Mouse (Mus musculus) forebrain, embryonic 11.5 days (tissue): ENCODE measurements around the gene Mex3d. TPM values are rescaled to one million over a fixed set of nuclear protein-coding genes. Genes with fewer than 3 reads are reported as not detected.
A peak's percentile ranks its signal among the peaks of the same experiment; 100 is the strongest.

Source experiments
- ATAC-seq: fragments of 200-750 bp; cut with Nextera tagmentation; replicated peaks from 2 replicates; pipeline ENCODE4 v1.8.0; 2017; ENCODE audit warnings: moderate TSS enrichment; ENCODE audit not compliant: low FRiP score
- DNase-seq: peaks from one replicate; pipeline ENCODE4 v3.0.0-alpha.2; 2017; ENCODE audit warnings: low spot score
- H3K27ac ChIP-seq: fragments of 300-500 bp; sonication (generic); 2 replicates; pipeline ENCODE4 v1.5.1; 2014; ENCODE audit warnings: low read depth, low read length
- H3K27me3 ChIP-seq: fragments of 300-500 bp; sonication (generic); 2 replicates; pipeline ENCODE4 v1.6.1; 2014; ENCODE audit warnings: mild to moderate bottlenecking, low read length, mixed read lengths; ENCODE audit not compliant: control insufficient read depth, insufficient read depth
- H3K36me3 ChIP-seq: fragments of 300-500 bp; sonication (generic); 2 replicates; pipeline ENCODE4 v1.6.1; 2014; ENCODE audit warnings: mild to moderate bottlenecking, low read length, moderate library complexity, mixed read lengths; ENCODE audit not compliant: control insufficient read depth, insufficient read depth
- H3K4me1 ChIP-seq: fragments of 300-500 bp; sonication (generic); replicated peaks from 2 replicates; pipeline ENCODE4 v1.6.1; 2014; ENCODE audit warnings: low read length, mixed read lengths; ENCODE audit not compliant: control insufficient read depth, insufficient read depth
- H3K4me2 ChIP-seq: fragments of 300-500 bp; sonication (generic); 2 replicates; pipeline ENCODE4 v1.6.1; 2014; ENCODE audit warnings: low read depth, mild to moderate bottlenecking, low read length, moderate library complexity, mixed read lengths; ENCODE audit not compliant: severe bottlenecking
- H3K4me3 ChIP-seq: fragments of 300-500 bp; sonication (generic); 2 replicates; pipeline ENCODE4 v1.5.1; 2014; ENCODE audit warnings: low read depth, low read length
- H3K9ac ChIP-seq: fragments of 300-500 bp; sonication (generic); 2 replicates; pipeline ENCODE4 v1.6.1; 2014; ENCODE audit warnings: low read length
- H3K9me3 ChIP-seq: fragments of 300-500 bp; sonication (generic); 2 replicates; pipeline ENCODE4 v1.6.1; 2016; ENCODE audit warnings: low read length, mixed read lengths; ENCODE audit not compliant: control insufficient read depth
- WGBS: fragments of 180-500 bp; shearing (Covaris S2); extraction: QIAGEN DNeasy Blood & Tissue Kit; methylation state at CpG from one replicate; pipeline ENCODE4 v1.1.7; 2014; 5-methylcytosine and 5-hydroxymethylcytosine counted together
- polyA plus RNA-seq: library from polyadenylated mRNA; unstranded; fragments of >200 nt; fragmentation: Nextera tagmentation; extraction: Ambion mirVana; gene quantifications from 2 replicates; pipeline ENCODE4 v1.2.1, GENCODE M21; 2014

Gene Mex3d
- polyA plus RNA-seq, 1 experiment from 2014 or later = 13.3 TPM

- Histone ChIP-seq H3K36me3 (peaks cover 13% of the 10 kb centered on the region), H3K4me1 (peaks cover 22% of the 10 kb centered on the region)
Measured at GRCm38 (mm10) chr10:80385811-80386734, 1.4 kb downstream of the Mex3d start.

GRCm38 (mm10) chr10:80385310-80385709, 2.1 kb downstream of the Mex3d start:
- WGBS = 13% methylated on average over 7 of the region's 7 CpGs
- DNase-seq = peak; percentile 70
- Histone ChIP-seq H3K9me3 (no peaks in the 10 kb centered on the region), H3K4me2 (peak overlapping the region; percentile 80), H3K9ac (peak overlapping the region; percentile 77), H3K27me3 (no peaks in the 10 kb centered on the region), H3K4me3 (peak overlapping the region; percentile 98), H3K4me1 (peaks cover 22% of the 10 kb centered on the region), H3K36me3 (peaks cover 13% of the 10 kb centered on the region), H3K27ac (peak overlapping the region; percentile 79)
- ATAC-seq = peak; percentile 25; the same call in 1 of the 2 replicates

More at GRCm38 (mm10) chr10:80385811-80386734, 1.4 kb downstream of the Mex3d start:
- H3K4me2 ChIP-seq = peak overlapping the region; percentile 80
- H3K4me3 ChIP-seq = peak overlapping the region; percentile 98
- H3K9me3 ChIP-seq = no peaks in the 10 kb centered on the region
- H3K9ac ChIP-seq = peak overlapping the region; percentile 77
- peak overlapping the region; percentile 79 for H3K27ac ChIP-seq
- H3K27me3 ChIP-seq = no peaks in the 10 kb centered on the region
- ATAC-seq = peak; percentile 79
- peak; percentile 85 for DNase-seq
- WGBS = under 1% methylated on average over 34 of the region's 34 CpGs

- Histone ChIP-seq H3K4me1 (peaks cover 22% of the 10 kb centered on the region), H3K36me3 (peaks cover 13% of the 10 kb centered on the region), H3K4me2 (peak overlapping the region; percentile 80), H3K4me3 (peak overlapping the region; percentile 98), H3K27me3 (no peaks in the 10 kb centered on the region), H3K27ac (peak overlapping the region; percentile 79), H3K9ac (peak overlapping the region; percentile 77), H3K9me3 (no peaks in the 10 kb centered on the region)
- ATAC-seq (no peak), DNase-seq (no peak)
- WGBS = 86% methylated on average over 7 of the region's 7 CpGs
Measured at GRCm38 (mm10) chr10:80384709-80385108, 2.8 kb downstream of the Mex3d start.

GRCm38 (mm10) chr10:80384115-80384639, 3.3 kb downstream of the Mex3d start:
- no peak overlapping the region for H3K27ac ChIP-seq
- peaks cover 22% of the 10 kb centered on the region for H3K4me1 ChIP-seq
- H3K36me3 ChIP-seq = peaks cover 13% of the 10 kb centered on the region
- ATAC-seq = no peak
- H3K9ac ChIP-seq = peak overlapping the region; percentile 77
- peak overlapping the region; percentile 80 for H3K4me2 ChIP-seq
- H3K9me3 ChIP-seq = no peaks in the 10 kb centered on the region
- DNase-seq = no peak
- H3K27me3 ChIP-seq = no peaks in the 10 kb centered on the region
- 90% methylated on average over 4 of the region's 4 CpGs for WGBS
- peak overlapping the region; percentile 98 for H3K4me3 ChIP-seq

- Histone ChIP-seq H3K4me2 (peak overlapping the region; percentile 15; the same call in 1 of the 2 replicates), H3K9me3 (no peaks in the 10 kb centered on the region), H3K4me3 (no peak overlapping the region), H3K27me3 (no peaks in the 10 kb centered on the region), H3K4me1 (peaks cover 19% of the 10 kb centered on the region), H3K36me3 (peaks cover 13% of the 10 kb centered on the region), H3K9ac (no peak overlapping the region), H3K27ac (no peak overlapping the region)
- DNase-seq (no peak), ATAC-seq (no peak)
- WGBS = 73% methylated on average over 4 of the region's 4 CpGs
Measured at GRCm38 (mm10) chr10:80383431-80383830, 4.0 kb downstream of the Mex3d start.

- Histone ChIP-seq H3K27me3 (no peaks in the 10 kb centered on the region), H3K9ac (no peak overlapping the region), H3K4me3 (no peak overlapping the region), H3K4me2 (no peak overlapping the region), H3K4me1 (peaks cover 13% of the 10 kb centered on the region), H3K9me3 (no peaks in the 10 kb centered on the region), H3K36me3 (peaks cover 13% of the 10 kb centered on the region), H3K27ac (no peak overlapping the region)
- no peak for DNase-seq
- ATAC-seq = no peak
- 91% methylated on average over 7 of the region's 7 CpGs for WGBS
Measured at GRCm38 (mm10) chr10:80382641-80383365, 4.7 kb downstream of the Mex3d start.

GRCm38 (mm10) chr10:80377716-80378115, 9.7 kb downstream of the Mex3d start:
- H3K27ac ChIP-seq = no peak overlapping the region
- no peak overlapping the region for H3K4me3 ChIP-seq
- no peaks in the 10 kb centered on the region for H3K27me3 ChIP-seq
- DNase-seq (peak; percentile 76), ATAC-seq (no peak)
- H3K4me1 ChIP-seq = no peaks in the 10 kb centered on the region
- no peak overlapping the region for H3K4me2 ChIP-seq
- no peaks in the 10 kb centered on the region for H3K9me3 ChIP-seq
- peaks cover 13% of the 10 kb centered on the region for H3K36me3 ChIP-seq
- no peak overlapping the region for H3K9ac ChIP-seq
- WGBS = 50% methylated on average over 10 of the region's 10 CpGs

GRCm38 (mm10) chr10:80376160-80376559, 11.3 kb downstream of the Mex3d start:
- Histone ChIP-seq H3K9ac (no peak overlapping the region), H3K27me3 (no peaks in the 10 kb centered on the region), H3K4me1 (peaks cover 2% of the 10 kb centered on the region; the same call in 1 of the 2 replicates), H3K36me3 (peaks cover under 1% of the 10 kb centered on the region), H3K27ac (no peak overlapping the region), H3K9me3 (no peaks in the 10 kb centered on the region), H3K4me2 (no peak overlapping the region), H3K4me3 (no peak overlapping the region)
- 4% methylated on average over 7 of the region's 7 CpGs for WGBS
- peak; percentile 97 for DNase-seq
- ATAC-seq = 0 out of 2 replicates have a peak, but pooled peaks have one; percentile 51
